Mouse (Mus musculus): Measurements from ENCODE around the gene Pfdn5. TPM values are rescaled to one million over a fixed set of nuclear protein-coding genes. Genes with fewer than 3 reads are reported as not detected.

Gene Pfdn5
- total RNA-seq, 2 experiments from 2014 or later: 390 to 395 TPM

GRCm38 (mm10) chr15:102366733-102367344 is 40.9 kb downstream of the Pfdn5 start, which contains the start of gene Sp7:
TSS of gene Sp7 (minus strand) at chr15:102367182.
- intact Hi-C loops (cut with DNase I): no loop called here
- no peak for DNase-seq

GRCm38 (mm10) chr15:102369972-102370371 is 44.1 kb downstream of the Pfdn5 start:
- DNase-seq: no peak
- intact Hi-C loops (cut with DNase I): no loop called here

DNA sequence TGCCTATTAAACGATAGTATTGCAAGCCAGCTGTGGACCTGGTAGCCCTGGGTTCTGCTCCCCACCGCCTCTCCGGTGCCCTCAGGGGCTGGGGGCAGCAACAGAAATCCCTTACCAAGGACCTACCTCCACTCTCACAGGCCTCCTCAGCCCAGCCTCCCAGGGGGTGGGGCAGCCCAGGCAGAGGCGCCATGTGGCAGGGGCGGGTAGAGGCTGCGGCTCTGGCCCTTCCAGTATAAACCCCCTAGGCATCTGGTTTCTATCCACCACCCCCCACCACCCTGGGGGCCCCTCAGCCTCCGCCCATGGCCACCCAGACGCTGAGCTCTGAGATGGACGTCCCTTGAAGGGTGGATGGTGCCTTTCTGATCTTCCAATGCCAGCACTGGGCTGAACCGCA is 44.8 kb downstream of the Pfdn5 start:
- intact Hi-C loops (cut with DNase I): no loop called here

GRCm38 (mm10) chr15:102376453-102377162 is 50.7 kb downstream of the Pfdn5 start:
- DNase-seq: peak; percentile 42
- intact Hi-C loops (cut with DNase I): loop anchor here (5.0 kb wide), 1 partner anchor 46 kb away; no protein-coding TSS in a partner anchor

More for the DNA sequence above, 44.8 kb downstream of the Pfdn5 start:
- DNase-seq: no peak

- DNase-seq: peak; percentile 72
- intact Hi-C loops (cut with DNase I): loop anchor here (5.0 kb wide), 1 partner anchor 45 kb away; no protein-coding TSS in a partner anchor
These were observed 51.2 kb downstream of the Pfdn5 start for GRCm38 (mm10) chr15:102377163-102377543.

- intact Hi-C loops (cut with DNase I): loop anchor here (5.0 kb wide), 1 partner anchor 44 kb away; no protein-coding TSS in a partner anchor
- peak; percentile 45 for DNase-seq
These were observed 51.9 kb downstream of the Pfdn5 start for GRCm38 (mm10) chr15:102377810-102378262.

Other genes with a start within 250 kb of the Pfdn5 start
- 10 to 100 TPM in 1 of 2 experiments, 1 to 10 TPM in 1; 8.5 to 11.4 TPM for gene Tns2, start 225.7 kb upstream of the Pfdn5 start, total RNA-seq (2021)
- 100 to 1,000 TPM; 115 to 118 TPM for gene Spryd3, start 189.9 kb upstream of the Pfdn5 start, total RNA-seq (2021)
- 1 to 10 TPM; 1.6 to 2.0 TPM for gene Igfbp6, start 181.8 kb upstream of the Pfdn5 start, total RNA-seq (2021)
- not detected for gene Soat2, start 175.6 kb upstream of the Pfdn5 start, total RNA-seq (2021)
- gene Zfp740, start 122.9 kb upstream of the Pfdn5 start, total RNA-seq (2021): 10 to 100 TPM; 70.3 to 70.6 TPM
- gene Csad, start 121.4 kb upstream of the Pfdn5 start, total RNA-seq (2021): 10 to 100 TPM; 27.8 TPM
- gene Itgb7, start 94.2 kb upstream of the Pfdn5 start, total RNA-seq (2021): 1 to 10 TPM in 1 of 2 experiments, under 1 TPM in 1; 0.74 to 1.1 TPM
- 10 to 100 TPM; 15.9 to 16.9 TPM for gene Rarg, start 68.6 kb upstream of the Pfdn5 start, total RNA-seq (2021)
- gene Gm9918, start 55.6 kb upstream of the Pfdn5 start, total RNA-seq (2021): not detected
- gene Mfsd5, start 46.7 kb upstream of the Pfdn5 start, total RNA-seq (2021): 10 to 100 TPM; 31.4 to 33.7 TPM
- 1 to 10 TPM; 8.5 to 9.9 TPM for gene Espl1, start 29.9 kb upstream of the Pfdn5 start, total RNA-seq (2021)
- 10 to 100 TPM; 60.2 to 65.9 TPM for gene Myg1, start 5.6 kb downstream of the Pfdn5 start, total RNA-seq (2021)
- gene Aaas, start 24.7 kb downstream of the Pfdn5 start, total RNA-seq (2021): 10 to 100 TPM; 28.7 to 29.2 TPM
- under 1 TPM; 0.24 to 0.56 TPM for gene Sp7, start 41.1 kb downstream of the Pfdn5 start, total RNA-seq (2021)
- gene Sp1, start 80.0 kb downstream of the Pfdn5 start, total RNA-seq (2021): 10 to 100 TPM; 30.5 to 35.0 TPM
- 1 to 10 TPM in 1 of 2 experiments, under 1 TPM in 1; 0.93 to 1.4 TPM for gene Amhr2, start 119.3 kb downstream of the Pfdn5 start, total RNA-seq (2021)
- gene Prr13, start 132.9 kb downstream of the Pfdn5 start, total RNA-seq (2021): 10 to 100 TPM; 18.6 to 20.0 TPM
- 100 to 1,000 TPM; 546 to 548 TPM for gene Pcbp2, start 144.4 kb downstream of the Pfdn5 start, total RNA-seq (2021)
- gene Gm10337, start 177.6 kb downstream of the Pfdn5 start, total RNA-seq (2021): not detected
- 10 to 100 TPM; 90.1 to 93.0 TPM for gene Map3k12, start 190.9 kb downstream of the Pfdn5 start, total RNA-seq (2021)
- 10 to 100 TPM; 71.4 to 72.0 TPM for gene Tarbp2, start 192.1 kb downstream of the Pfdn5 start, total RNA-seq (2021)
- 1 to 10 TPM; 3.9 to 5.0 TPM for gene Npff, start 198.8 kb downstream of the Pfdn5 start, total RNA-seq (2021)

Measured in left cerebral cortex, postnatal 4 days (tissue).